Mouse (Mus musculus) C2C12 (cell line): ENCODE data around the gene Anks3.

Source experiments
- CTCF ChIP-seq: IDR thresholded peaks from one replicate; pipeline ENCODE4 v1.5.1; 2011; ENCODE audit not compliant: control insufficient read depth, insufficient read depth, insufficient read length
- MAX ChIP-seq: IDR thresholded peaks from one replicate; pipeline ENCODE4 v1.6.1; 2011; ENCODE audit warnings: mild to moderate bottlenecking, control low read depth
- MYOD1 ChIP-seq: IDR thresholded peaks from one replicate; pipeline ENCODE4 v1.6.1; 2011; ENCODE audit warnings: low read depth; ENCODE audit not compliant: control insufficient read depth, insufficient read length

DNA sequence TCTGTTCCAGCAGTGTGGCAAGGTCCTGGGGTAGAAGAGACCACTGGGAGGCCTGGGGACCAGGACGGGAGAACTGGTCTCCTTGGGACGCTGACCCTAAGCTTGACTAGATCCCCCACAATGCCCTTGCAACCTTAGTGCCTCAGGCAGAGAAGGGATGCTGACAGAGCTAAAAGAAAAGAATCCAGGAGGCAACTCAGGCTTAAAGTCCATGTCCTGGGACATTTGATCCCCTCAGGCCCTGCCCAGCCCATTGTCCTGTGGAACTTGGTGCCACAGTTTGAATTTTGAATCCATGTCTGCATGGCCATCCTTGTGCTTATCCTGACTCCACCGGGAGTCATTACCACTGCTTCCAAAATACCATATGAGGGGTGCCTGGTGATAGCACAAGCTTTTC, 17.9 kb downstream of the Anks3 start:
- no peak for TF ChIP-seq CTCF
- no peak for TF ChIP-seq MYOD1
- no peak for TF ChIP-seq MAX
